Mouse (Mus musculus) layer of hippocampus, postnatal 25 days (tissue): ENCODE results near the gene Acbd7. TPM values are rescaled to one million over a fixed set of nuclear protein-coding genes. Genes with fewer than 3 reads are reported as not detected.

Experiments used
- DNase-seq, 2 experiments: peaks; one replicate each; pipeline ENCODE4 v3.0.0; 2022; ENCODE audit warnings: mixed read lengths in 2 of 2, low spot score in 1 of 2; ENCODE audit errors: extremely low spot score in 1 of 2
- total RNA-seq, 2 experiments: library from RNA; stranded (reverse); gene quantifications; 2 replicates each; pipeline ENCODE4 v1.2.3; 2021

The Acbd7 gene
- total RNA-seq, 2 experiments from 2014 or later, result 1.5 to 2.3 TPM

DNA sequence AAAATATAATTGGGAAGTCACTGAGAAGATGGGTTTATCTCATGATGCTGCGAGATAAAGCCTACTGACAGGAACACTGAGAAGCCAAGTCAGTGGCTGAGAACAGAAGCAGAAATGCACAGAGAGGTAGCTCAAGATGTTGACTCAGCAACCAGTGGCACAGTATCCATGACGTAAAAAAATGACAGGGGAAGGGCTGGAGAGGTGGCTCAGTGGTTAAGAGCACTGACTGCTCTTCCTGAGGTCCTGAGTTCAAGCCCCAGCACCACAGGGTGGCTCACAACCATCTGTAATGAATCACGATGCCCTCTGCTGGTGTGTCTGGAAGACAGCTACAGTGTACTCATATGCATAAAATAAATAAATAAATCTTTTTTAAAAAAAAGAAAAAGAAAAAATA, 25.1 kb downstream of the Acbd7 start:
- no peak for DNase-seq

GRCm38 (mm10) chr2:3365127-3365526, 29.2 kb downstream of the Acbd7 start:
- no peak for DNase-seq

- DNase-seq, result no peak
These were observed 51.3 kb downstream of the Acbd7 start for GRCm38 (mm10) chr2:3387105-3387860.

Other genes with a start within 250 kb of the Acbd7 start
- 10 to 100 TPM; 68.2 to 69.2 TPM for gene Fam171a1, start 221.9 kb upstream of the Acbd7 start, total RNA-seq
- gene Nmt2, start 52.0 kb upstream of the Acbd7 start, total RNA-seq, result 10 to 100 TPM; 80.1 to 87.2 TPM
- gene Rpp38, start 3.5 kb upstream of the Acbd7 start, total RNA-seq, result 10 to 100 TPM in 1 of 2 experiments, 1 to 10 TPM in 1; 9.3 to 10.8 TPM
- not detected for gene Olah, start 61.0 kb downstream of the Acbd7 start, total RNA-seq
- 1 to 10 TPM; 3.4 to 4.7 TPM for gene Meig1, start 86.5 kb downstream of the Acbd7 start, total RNA-seq
- gene Dclre1c, start 88.0 kb downstream of the Acbd7 start, total RNA-seq, result 10 to 100 TPM; 10.0 to 16.0 TPM
- gene Suv39h2, start 138.9 kb downstream of the Acbd7 start, total RNA-seq, result 1 to 10 TPM; 3.7 to 4.0 TPM
- gene Gm45902, start 176.6 kb downstream of the Acbd7 start, total RNA-seq, result 1 to 10 TPM; 3.9 to 5.9 TPM
- gene Hspa14, start 176.6 kb downstream of the Acbd7 start, total RNA-seq, result 10 to 100 TPM; 45.3 to 52.1 TPM
- gene Cdnf, start 176.9 kb downstream of the Acbd7 start, total RNA-seq, result under 1 TPM; 0.35 to 0.71 TPM
- gene Fam107b, start 234.3 kb downstream of the Acbd7 start, total RNA-seq, result 10 to 100 TPM; 18.6 to 18.8 TPM